Mouse (Mus musculus) limb, embryonic 13.5 days (tissue): Measurements from ENCODE around the gene Gtpbp1. TPM values are rescaled to one million over a fixed set of nuclear protein-coding genes. Genes with fewer than 3 reads are reported as not detected.

Experiments used
- ATAC-seq: fragments of 200-750 bp; cut with Nextera tagmentation; 2 replicates; pipeline ENCODE4 v1.8.0; 2017; ENCODE audit warnings: low read depth, moderate number of reproducible peaks, moderate TSS enrichment; ENCODE audit not compliant: low FRiP score
- H3K27ac ChIP-seq: fragments of 300-500 bp; sonication (generic); 2 replicates; pipeline ENCODE4 v1.5.1; 2015; ENCODE audit warnings: inconsistent platforms, mild to moderate bottlenecking, moderate library complexity
- H3K27me3 ChIP-seq: fragments of 300-500 bp; sonication (generic); 2 replicates; pipeline ENCODE4 v1.6.1; 2015; ENCODE audit warnings: mild to moderate bottlenecking, inconsistent platforms
- H3K36me3 ChIP-seq: fragments of 300-500 bp; sonication (generic); 2 replicates; pipeline ENCODE4 v1.6.1; 2015; ENCODE audit warnings: inconsistent platforms, mild to moderate bottlenecking, moderate library complexity
- H3K4me1 ChIP-seq: fragments of 300-500 bp; sonication (generic); 2 replicates; pipeline ENCODE4 v1.6.1; 2015; ENCODE audit warnings: inconsistent platforms
- H3K4me2 ChIP-seq: fragments of 300-500 bp; sonication (generic); replicated peaks from 2 replicates; pipeline ENCODE4 v1.6.1; 2015; ENCODE audit warnings: inconsistent platforms, mild to moderate bottlenecking, moderate library complexity
- H3K4me3 ChIP-seq: fragments of 300-500 bp; sonication (generic); 2 replicates; pipeline ENCODE4 v1.5.1; 2015; ENCODE audit warnings: moderate library complexity, mild to moderate bottlenecking, inconsistent platforms
- H3K9ac ChIP-seq: fragments of 300-500 bp; sonication (generic); 2 replicates; pipeline ENCODE4 v1.6.1; 2015; ENCODE audit warnings: mild to moderate bottlenecking, inconsistent platforms
- H3K9me3 ChIP-seq: fragments of 300-500 bp; sonication (generic); 2 replicates; pipeline ENCODE4 v1.6.1; 2016; ENCODE audit warnings: inconsistent platforms
- WGBS: fragments of 180-500 bp; shearing (Covaris S2); methylation state at CpG from one replicate; pipeline ENCODE4 v1.1.7; 2015; 5-methylcytosine and 5-hydroxymethylcytosine counted together
- polyA plus RNA-seq: library from polyadenylated mRNA; unstranded; fragments of >200 nt; fragmentation: Nextera tagmentation; extraction: Ambion mirVana; gene quantifications from 2 replicates; pipeline ENCODE4 v1.2.1, GENCODE M21; 2015

Gtpbp1 gene
- polyA plus RNA-seq, 1 experiment from 2014 or later, result 40.8 TPM

DNA sequence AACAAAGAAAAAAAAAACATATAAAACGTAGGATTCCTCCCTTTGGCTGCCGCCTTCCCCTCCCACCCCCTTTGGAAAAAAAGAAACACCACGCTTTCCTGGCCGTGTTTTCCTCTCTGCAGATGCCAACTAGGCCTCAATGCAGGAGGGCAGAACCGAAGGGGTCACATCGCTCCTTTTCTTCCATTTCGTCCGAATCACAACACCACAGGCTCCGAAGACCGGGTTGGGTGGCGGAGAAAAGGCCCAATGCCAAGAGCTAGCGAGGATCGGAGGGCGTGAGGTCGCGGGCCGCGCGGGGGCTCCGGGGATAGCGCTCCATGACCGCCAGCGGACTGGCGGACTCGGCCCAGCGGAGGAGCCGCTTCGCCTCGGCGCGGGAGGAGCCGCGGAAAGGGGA is 3.5 kb upstream of the Gtpbp1 start:
- Histone ChIP-seq H3K27ac (peak overlapping the region; percentile 96), H3K27me3 (no peaks in the 10 kb centered on the region), H3K9me3 (no peaks in the 10 kb centered on the region), H3K4me1 (peaks cover 64% of the 10 kb centered on the region), H3K4me3 (peak overlapping the region; percentile 91), H3K36me3 (no peaks in the 10 kb centered on the region), H3K4me2 (peak overlapping the region; percentile 86), H3K9ac (peak overlapping the region; percentile 96)
- under 1% methylated on average over 33 of the region's 33 CpGs for WGBS
- ATAC-seq, result no peak

- Histone ChIP-seq H3K27me3 (no peaks in the 10 kb centered on the region), H3K27ac (peak within 1 kb of the TSS; percentile 96), H3K4me1 (peaks cover 65% of the 10 kb centered on the region), H3K9ac (peak within 1 kb of the TSS; percentile 96), H3K4me2 (peak within 1 kb of the TSS; percentile 86), H3K4me3 (peak within 1 kb of the TSS; percentile 91), H3K36me3 (no peaks in the 10 kb centered on the region), H3K9me3 (no peaks in the 10 kb centered on the region)
- peak; percentile 66 for ATAC-seq
- WGBS, result under 1% methylated on average over 62 of the region's 72 CpGs
These were observed 2.9 kb upstream of the Gtpbp1 start, which contains the start of gene Josd1 for GRCm38 (mm10) chr15:79687646-79688267. Gene Josd1, minus strand, starts transcription at chr15:79687919.

GRCm38 (mm10) chr15:79688268-79688956 is 2.2 kb upstream of the Gtpbp1 start:
- no peaks in the 10 kb centered on the region for H3K27me3 ChIP-seq
- no peaks in the 10 kb centered on the region for H3K36me3 ChIP-seq
- peak overlapping the region; percentile 91 for H3K4me3 ChIP-seq
- 2% methylated on average over 8 of the region's 8 CpGs for WGBS
- peaks cover 67% of the 10 kb centered on the region for H3K4me1 ChIP-seq
- no peaks in the 10 kb centered on the region for H3K9me3 ChIP-seq
- H3K9ac ChIP-seq, result peak overlapping the region; percentile 96
- peak overlapping the region; percentile 96 for H3K27ac ChIP-seq
- peak overlapping the region; percentile 86 for H3K4me2 ChIP-seq
- no peak for ATAC-seq

DNA sequence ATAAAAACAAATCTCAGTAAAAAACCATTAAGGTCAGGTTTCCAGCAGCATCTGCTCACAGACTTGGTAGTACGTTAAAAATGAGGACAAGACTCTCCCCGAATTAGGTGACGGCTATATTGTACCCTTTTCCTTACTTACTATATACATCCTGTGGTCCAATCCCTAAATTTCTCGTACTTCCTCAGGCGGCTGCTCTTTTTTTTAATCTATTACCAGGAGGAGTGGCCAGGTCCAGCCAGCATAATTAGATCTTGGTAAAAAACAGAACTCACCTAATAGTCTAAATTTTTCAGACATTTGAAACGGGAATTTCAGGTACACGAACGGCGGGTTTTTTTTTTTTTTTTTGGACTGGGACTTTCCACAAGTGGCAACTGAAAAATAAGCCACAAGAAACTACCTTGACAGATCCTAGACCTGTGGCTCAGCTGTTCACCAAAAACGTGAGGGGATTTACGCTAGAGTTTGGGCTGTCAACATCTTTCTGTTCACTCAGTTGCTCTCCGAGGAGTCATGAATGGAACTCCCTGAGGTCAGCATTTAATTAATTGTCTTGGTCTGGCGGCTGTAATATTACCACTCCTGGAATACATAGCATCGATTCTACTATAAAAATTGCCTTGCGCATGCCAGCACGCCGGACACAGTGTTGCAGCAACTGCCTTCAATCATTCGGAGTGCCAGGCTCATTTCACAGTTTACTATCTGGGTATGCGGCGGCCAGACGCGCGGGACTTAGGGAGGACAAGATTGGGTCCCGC is 801 bp upstream of the Gtpbp1 start:
- H3K27me3 ChIP-seq, result no peaks in the 10 kb centered on the region
- H3K9me3 ChIP-seq, result no peaks in the 10 kb centered on the region
- peak overlapping the region; percentile 97 for H3K4me2 ChIP-seq
- peak overlapping the region; percentile 92 for H3K4me3 ChIP-seq
- H3K4me1 ChIP-seq, result peaks cover 59% of the 10 kb centered on the region
- ATAC-seq, result no peak
- H3K27ac ChIP-seq, result peak overlapping the region; percentile 52; the same call in 1 of the 2 replicates
- H3K36me3 ChIP-seq, result peaks cover 5% of the 10 kb centered on the region
- 10% methylated on average over 24 of the region's 24 CpGs for WGBS
- H3K9ac ChIP-seq, result peak overlapping the region; percentile 48; the same call in 1 of the 2 replicates

DNA sequence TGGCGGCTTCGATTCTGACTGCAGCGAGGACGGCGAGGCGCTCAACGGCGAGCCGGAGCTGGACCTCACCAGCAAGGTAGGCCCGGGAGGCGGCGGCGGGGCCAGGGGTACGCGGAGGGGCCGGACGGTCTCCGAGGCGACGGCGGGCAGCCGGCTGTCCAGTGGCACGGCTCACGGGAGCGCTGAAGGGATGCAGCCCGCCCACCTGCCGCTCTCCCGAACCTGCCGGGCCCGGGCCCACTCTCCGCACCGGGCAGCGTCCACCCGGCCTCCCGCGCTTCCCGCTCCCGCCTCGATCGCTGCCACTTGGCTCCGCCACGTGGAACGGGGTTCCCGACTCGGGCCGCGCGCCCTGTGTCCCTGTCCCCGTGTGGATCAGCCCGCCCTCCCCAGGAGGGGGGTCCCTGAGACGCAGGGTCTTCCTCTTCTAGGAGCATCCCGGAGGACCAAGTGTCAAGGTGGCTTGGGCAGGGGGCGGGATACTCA is 421 bp downstream of the Gtpbp1 start:
- Histone ChIP-seq H3K9me3 (no peaks in the 10 kb centered on the region), H3K36me3 (peaks cover 16% of the 10 kb centered on the region), H3K4me2 (peak overlapping the region; percentile 97), H3K27ac (peak overlapping the region; percentile 69; the same call in 1 of the 2 replicates), H3K9ac (peak overlapping the region; percentile 94), H3K27me3 (no peaks in the 10 kb centered on the region), H3K4me3 (peak overlapping the region; percentile 92), H3K4me1 (peaks cover 46% of the 10 kb centered on the region)
- 1% methylated on average over 42 of the region's 53 CpGs for WGBS
- peak; percentile 2; the same call in 1 of the 2 replicates for ATAC-seq

GRCm38 (mm10) chr15:79692334-79692733 is 1.7 kb downstream of the Gtpbp1 start:
- H3K4me3 ChIP-seq, result peak overlapping the region; percentile 92; the same call in 1 of the 2 replicates
- no peak overlapping the region for H3K9ac ChIP-seq
- no peaks in the 10 kb centered on the region for H3K27me3 ChIP-seq
- WGBS, result 64% methylated on average over 5 of the region's 5 CpGs
- no peaks in the 10 kb centered on the region for H3K9me3 ChIP-seq
- H3K4me2 ChIP-seq, result peak overlapping the region; percentile 97
- H3K36me3 ChIP-seq, result peaks cover 26% of the 10 kb centered on the region
- no peak for ATAC-seq
- no peak overlapping the region for H3K27ac ChIP-seq
- H3K4me1 ChIP-seq, result peaks cover 40% of the 10 kb centered on the region

DNA sequence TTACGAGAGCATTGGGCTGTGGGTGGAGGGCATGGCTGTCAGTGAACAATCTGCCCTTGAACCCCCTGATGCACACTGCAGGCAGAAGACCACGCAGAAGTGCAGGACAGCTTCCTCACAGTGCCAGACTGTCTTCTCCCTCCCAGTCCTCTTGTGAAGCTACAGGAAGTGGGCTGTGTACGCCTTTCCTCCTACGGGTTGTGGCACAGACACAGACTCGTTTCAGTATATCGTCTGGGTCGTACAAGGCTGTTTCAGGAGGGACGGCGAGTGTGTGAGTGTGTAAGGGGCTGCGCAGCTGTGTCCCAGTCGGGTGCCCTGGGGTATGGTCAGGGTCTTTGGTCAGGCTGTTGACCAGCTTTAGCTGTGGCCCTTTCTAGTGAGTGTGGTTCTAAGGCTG is 3.1 kb downstream of the Gtpbp1 start:
- Histone ChIP-seq H3K36me3 (peaks cover 27% of the 10 kb centered on the region), H3K4me2 (0 out of 2 replicates have a peak overlapping the region, but pooled peaks have one; percentile 1), H3K9ac (no peak overlapping the region), H3K27me3 (no peaks in the 10 kb centered on the region), H3K4me3 (no peak overlapping the region), H3K27ac (no peak overlapping the region), H3K9me3 (no peaks in the 10 kb centered on the region), H3K4me1 (peaks cover 34% of the 10 kb centered on the region)
- WGBS, result 80% methylated on average over 11 of the region's 11 CpGs
- ATAC-seq, result no peak

DNA sequence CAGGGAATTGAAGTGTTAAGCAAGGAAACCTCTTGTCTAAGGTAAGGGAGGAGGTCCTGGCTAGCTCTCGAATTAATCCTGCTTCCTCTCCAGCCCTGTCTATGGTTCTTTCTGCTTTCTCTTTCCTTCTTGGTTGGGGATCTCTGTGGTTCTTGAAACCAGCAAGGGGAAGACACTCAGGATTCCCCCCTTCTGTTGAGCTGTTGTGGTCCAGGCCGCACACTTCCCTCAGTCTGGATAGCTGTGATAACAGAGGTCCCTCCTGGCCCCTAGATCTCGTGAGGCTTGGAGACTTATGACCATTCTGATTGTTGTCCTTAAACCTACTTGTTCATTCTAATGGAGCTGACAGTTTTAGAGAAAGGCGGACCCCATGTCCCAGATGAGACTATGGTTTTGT is 3.9 kb downstream of the Gtpbp1 start:
- Histone ChIP-seq H3K9me3 (no peaks in the 10 kb centered on the region), H3K27ac (no peak overlapping the region), H3K36me3 (peaks cover 33% of the 10 kb centered on the region), H3K9ac (no peak overlapping the region), H3K27me3 (no peaks in the 10 kb centered on the region), H3K4me2 (no peak overlapping the region), H3K4me3 (no peak overlapping the region), H3K4me1 (peaks cover 31% of the 10 kb centered on the region)
- WGBS, result 94% methylated on average over 4 of the region's 4 CpGs
- no peak for ATAC-seq

DNA sequence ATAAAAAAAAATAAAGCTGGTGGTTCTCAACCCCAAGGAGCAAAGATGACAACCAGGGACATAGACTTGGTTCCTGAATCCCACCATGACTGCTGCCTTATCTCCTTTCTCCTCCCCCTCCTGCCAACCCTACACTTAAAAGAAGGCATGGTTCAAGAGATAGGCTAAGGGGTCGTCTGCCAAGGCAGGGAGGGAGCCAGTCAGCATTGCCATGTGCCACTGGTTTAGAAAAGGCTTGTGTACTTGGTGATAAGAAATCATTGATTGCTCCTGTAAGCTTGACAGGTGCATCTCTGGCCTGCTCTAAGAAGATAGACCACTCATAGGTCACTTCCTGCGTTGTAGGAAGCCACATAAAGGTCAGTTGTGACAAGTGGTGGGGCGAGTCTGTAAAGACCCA is 4.9 kb downstream of the Gtpbp1 start:
- ATAC-seq, result no peak
- Histone ChIP-seq H3K4me3 (no peak overlapping the region), H3K27me3 (no peaks in the 10 kb centered on the region), H3K9ac (no peak overlapping the region), H3K36me3 (peaks cover 33% of the 10 kb centered on the region), H3K4me1 (peaks cover 26% of the 10 kb centered on the region), H3K4me2 (no peak overlapping the region), H3K9me3 (no peaks in the 10 kb centered on the region), H3K27ac (no peak overlapping the region)
- 69% methylated on average over 3 of the region's 3 CpGs for WGBS

GRCm38 (mm10) chr15:79696508-79696907 is 5.9 kb downstream of the Gtpbp1 start:
- Histone ChIP-seq H3K9me3 (no peaks in the 10 kb centered on the region), H3K27ac (no peak overlapping the region), H3K4me2 (no peak overlapping the region), H3K4me3 (no peak overlapping the region), H3K27me3 (no peaks in the 10 kb centered on the region), H3K36me3 (peaks cover 33% of the 10 kb centered on the region), H3K9ac (0 out of 2 replicates have a peak overlapping the region, but pooled peaks have one; percentile 25), H3K4me1 (peaks cover 24% of the 10 kb centered on the region)
- 88% methylated on average over 2 of the region's 2 CpGs for WGBS
- ATAC-seq, result no peak

DNA sequence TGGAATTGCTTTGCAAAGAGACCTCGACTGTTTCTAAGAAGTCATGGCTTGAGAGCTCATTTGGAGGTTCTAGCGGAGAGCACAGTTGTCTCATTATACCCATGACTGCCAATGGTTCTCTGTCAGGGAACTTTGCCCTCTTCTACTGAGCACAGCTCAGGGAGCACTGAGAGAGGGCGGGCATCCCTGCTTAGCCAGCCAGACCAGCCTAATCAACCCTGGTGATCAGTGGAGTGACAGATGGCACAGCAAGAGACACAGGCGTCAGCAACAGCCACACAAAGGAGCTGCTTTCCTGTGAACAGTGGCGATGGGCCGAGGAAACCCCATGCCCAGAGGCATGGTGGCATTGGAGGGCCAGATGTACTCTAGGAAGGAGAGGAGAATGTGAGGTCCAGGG is 6.4 kb downstream of the Gtpbp1 start:
- Histone ChIP-seq H3K9me3 (no peaks in the 10 kb centered on the region), H3K27me3 (no peaks in the 10 kb centered on the region), H3K27ac (no peak overlapping the region), H3K4me1 (peaks cover 19% of the 10 kb centered on the region), H3K4me2 (no peak overlapping the region), H3K36me3 (peaks cover 33% of the 10 kb centered on the region), H3K9ac (0 out of 2 replicates have a peak overlapping the region, but pooled peaks have one; percentile 19), H3K4me3 (no peak overlapping the region)
- no peak for ATAC-seq
- 90% methylated on average over 6 of the region's 6 CpGs for WGBS
